Mouse (Mus musculus): ENCODE results near the gene Spire2.

Spire2 gene

DNA sequence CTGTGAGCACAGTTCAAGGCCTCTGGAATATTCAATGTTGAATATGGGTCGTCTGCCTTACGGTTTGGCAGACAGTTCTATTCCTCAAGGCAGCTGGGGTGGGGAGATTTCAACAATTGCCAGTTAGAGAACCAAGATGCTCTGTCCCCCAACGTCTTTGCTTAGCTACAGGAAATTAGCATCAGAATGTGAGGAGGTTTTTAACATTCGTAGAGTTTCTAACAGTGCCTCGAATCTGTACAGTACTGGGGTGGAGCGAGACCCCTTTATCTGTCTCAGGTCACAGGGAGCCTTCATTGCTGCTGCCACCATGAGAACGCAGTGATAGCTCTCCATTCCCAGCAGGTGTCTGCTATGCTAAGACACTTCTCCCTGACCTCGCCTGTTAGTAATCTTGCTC lies 43.6 kb downstream of the Spire2 start:
- in situ Hi-C loops (cut with MboI; ENCODE audit: low sequenced_read_pairs): no loop called here

DNA sequence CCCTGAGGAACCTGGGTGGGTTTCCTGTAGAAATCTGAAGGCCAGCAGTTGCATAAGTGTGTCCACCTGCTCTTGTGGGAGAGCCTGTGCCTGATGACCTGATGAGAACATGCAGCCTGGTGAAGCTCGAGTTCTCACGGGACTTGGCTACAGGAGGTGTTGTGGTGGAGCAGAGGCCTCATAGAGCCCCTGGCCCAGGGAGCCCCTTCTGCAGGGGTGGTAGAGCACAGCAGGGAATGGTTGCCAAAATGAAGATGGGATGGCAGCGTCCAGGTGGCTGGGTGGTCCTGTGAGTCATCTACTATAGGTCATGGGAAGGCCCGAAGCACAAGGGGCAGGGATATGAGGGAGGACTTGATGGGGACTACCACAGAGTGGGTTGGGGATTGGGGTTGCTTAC lies 49.2 kb downstream of the Spire2 start:
- in situ Hi-C loops (cut with MboI; ENCODE audit: low sequenced_read_pairs): no loop called here

DNA sequence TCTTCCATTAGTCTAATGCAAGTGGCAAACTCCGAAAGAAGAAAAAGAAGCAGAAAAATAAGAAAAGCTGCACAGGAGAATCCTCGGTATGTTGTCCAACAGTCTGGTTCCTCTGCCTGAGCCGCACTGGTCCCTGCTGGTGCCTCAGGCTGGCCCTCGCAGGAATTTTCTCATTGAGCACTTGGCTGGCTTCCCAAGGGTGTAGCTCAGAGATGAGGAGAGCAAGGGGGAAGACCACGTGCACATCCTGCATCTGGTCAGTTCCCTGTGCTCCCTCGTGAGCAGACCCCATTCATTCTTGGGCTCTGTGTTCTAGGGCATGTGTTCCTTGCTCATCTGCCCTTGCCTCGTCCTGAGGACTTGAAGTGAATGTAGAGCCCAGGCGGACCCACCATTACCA lies 50.0 kb downstream of the Spire2 start:
- in situ Hi-C loops (cut with MboI; ENCODE audit: low sequenced_read_pairs): no loop called here

DNA sequence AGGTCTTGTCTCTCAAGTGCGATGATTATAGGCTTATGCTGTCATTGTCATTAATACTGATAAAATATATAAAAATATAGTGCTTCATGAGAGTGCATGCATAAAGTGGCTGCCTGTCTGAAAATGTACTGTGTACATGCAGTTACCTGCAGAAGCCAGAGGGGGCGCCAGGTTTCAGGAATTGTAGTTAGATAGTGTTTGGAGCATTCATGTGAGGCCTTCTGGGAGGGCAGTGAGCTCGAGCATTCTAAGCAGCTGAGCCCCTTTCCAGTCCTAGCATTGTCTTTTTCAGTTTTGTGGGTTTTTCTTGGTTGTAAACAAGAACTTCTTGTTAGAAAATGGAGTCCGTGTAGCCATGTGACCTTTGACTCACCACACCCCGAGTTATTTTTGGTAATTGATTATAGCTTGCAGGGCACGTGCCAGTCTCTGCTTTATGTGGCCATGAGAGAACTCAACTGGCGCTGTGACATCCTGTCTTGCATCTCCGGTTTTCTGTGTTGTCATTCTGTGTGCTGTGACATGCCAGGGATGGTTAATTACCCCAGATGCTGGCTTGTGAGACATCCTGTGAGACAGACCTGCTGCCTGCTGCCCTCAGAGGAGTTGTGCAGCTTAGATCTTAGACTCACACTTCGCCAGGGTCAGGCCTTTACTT lies 52.5 kb downstream of the Spire2 start:
- in situ Hi-C loops (cut with MboI; ENCODE audit: low sequenced_read_pairs): no loop called here

DNA sequence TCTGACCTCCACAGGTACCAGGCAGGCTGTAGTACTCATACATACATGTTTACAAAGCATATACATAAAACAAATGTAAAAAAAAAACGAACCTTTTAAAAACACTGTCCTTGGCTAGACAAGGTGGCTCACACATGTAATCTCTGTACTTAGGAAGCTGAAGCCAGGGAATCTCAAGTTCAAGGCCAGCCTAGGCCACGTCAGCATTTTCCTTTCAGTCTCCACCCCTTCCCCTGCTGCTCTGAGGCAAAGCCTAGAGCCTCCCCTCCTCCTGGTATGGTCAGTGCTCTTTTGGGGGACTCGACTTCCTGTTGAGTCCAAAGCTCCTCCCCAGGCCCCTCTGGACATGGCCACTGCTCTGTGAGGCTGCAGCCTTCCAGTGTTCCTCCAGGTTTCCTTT lies 54.5 kb downstream of the Spire2 start:
- in situ Hi-C loops (cut with MboI; ENCODE audit: low sequenced_read_pairs): no loop called here

DNA sequence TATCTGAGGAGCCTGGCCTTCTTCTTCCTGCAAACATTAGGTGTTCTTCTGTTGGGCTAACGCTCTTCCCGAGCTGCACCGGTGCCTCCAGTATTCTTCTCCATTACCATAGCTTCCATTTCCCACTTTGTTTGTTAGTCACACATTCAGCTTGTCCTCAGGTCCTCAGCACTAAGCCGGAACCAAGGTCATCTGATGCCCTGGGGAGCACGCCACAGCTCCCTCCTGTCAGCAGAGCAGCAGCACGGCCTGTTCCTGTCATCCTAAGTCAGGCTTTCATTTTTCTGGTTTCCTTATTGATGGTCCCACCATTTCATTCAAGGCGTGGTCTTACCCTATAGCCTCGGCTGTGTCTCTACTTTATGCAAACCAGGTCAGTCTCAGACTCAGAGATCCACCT lies 55.3 kb downstream of the Spire2 start:
- in situ Hi-C loops (cut with MboI; ENCODE audit: low sequenced_read_pairs): no loop called here

DNA sequence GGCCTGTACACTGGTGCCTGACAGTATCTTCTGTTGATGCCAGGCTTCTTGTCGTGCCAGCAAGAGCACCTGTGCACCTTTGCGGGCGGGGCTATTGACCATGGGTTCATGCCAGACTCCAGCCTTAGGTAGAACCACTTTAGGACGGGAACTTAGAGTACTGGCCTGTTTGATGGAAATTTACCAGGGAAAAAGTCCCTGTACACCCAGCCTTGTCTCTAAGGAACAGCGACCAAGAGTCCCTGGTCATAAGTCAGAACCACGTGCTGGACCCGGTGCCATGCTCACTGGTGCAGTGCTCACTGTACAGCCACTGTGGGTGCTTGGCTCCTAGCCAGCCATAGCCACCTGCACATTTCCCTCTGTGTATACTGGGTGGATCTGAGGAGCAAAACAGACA lies 56.5 kb downstream of the Spire2 start:
- in situ Hi-C loops (cut with MboI; ENCODE audit: low sequenced_read_pairs): no loop called here

DNA sequence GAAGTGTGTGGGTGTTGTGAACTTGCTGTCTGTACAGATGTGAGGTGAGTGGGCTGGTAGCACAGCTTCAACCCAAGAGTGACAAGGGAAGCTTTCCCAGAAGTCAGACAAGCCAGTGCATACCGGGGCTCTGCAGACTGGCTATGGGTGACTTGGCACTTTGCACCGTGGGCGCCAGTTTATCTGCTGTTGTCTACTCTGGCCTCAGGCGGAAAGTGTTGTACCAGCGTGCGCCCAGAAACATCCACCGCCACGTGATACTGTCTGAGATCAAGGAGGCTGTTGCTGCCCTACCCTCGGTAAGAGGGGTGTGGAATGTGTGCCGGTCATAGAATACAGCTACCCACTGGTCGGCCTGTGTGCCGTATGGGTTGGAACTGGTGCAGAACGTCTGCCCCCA lies 65.8 kb downstream of the Spire2 start:
- in situ Hi-C loops (cut with MboI; ENCODE audit: low sequenced_read_pairs): no loop called here

DNA sequence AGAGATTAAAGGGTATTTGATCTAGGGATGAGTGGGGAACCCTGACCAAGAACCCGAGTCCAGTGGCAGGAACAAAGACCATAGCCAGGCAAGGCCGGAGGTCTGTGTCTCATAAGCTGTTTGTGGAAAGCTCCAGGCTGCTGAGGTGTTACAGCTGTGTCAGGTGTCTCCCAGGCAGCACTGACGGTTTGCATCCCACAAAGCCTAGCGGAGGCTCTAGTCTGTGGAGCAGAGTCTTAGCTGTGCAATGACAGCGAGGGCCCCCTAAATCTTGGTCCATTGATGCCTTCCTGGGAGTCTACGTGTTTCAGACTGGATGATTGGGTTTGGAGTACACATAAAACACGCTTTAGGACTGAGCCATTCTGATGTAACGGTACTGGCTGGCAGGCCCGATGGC lies 69.4 kb downstream of the Spire2 start:
- in situ Hi-C loops (cut with MboI; ENCODE audit: low sequenced_read_pairs): no loop called here

DNA sequence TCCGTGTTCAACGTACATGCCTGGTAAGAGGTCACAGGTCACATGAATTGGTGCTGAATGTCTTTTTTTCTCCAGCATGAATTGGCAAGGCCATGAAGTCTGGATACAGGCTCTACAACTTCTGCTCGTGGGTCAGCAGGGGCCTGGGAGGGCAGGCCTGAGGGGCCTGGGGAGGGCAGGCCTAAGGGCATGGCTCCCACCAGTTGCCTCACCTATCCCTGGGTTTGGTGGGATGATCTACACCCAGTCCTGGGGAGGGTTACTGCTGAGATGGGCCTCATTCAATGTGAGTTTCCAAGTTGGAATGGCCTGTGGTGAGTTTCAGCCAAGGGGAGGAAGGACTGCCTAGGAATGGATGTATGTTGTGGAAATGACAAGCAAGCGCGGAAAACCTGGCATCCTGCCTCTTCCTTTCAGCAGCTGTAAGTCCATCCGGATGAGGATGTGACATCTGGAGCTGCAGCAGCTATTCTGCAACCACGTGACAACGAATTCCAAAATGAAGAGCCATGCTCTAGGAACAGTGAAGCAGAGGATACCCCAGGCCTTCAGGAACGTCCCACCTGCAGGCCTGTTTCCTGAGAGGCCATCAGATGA lies 70.3 kb downstream of the Spire2 start:
- in situ Hi-C loops (cut with MboI; ENCODE audit: low sequenced_read_pairs): no loop called here

DNA sequence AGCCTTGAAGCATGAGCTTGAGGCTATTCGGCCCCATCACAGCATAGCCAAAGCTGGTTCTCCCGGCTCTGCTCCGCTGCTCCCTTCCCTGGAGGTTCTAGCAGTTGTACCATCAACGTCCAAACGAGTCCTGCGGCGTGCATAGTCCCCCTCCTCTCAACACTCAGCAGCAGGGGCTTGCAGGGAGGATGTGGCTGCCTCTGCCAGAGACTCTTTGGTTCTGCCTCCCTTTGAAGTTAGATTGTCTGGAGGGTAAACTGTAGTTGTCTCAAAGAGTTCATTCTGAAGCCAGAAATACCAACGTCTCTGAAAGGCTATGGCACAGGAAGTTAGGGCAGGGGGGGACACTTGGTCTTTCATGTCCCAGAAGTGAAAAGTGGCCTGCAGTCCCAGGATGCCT lies 72.0 kb downstream of the Spire2 start:
- in situ Hi-C loops (cut with MboI; ENCODE audit: low sequenced_read_pairs): no loop called here

DNA sequence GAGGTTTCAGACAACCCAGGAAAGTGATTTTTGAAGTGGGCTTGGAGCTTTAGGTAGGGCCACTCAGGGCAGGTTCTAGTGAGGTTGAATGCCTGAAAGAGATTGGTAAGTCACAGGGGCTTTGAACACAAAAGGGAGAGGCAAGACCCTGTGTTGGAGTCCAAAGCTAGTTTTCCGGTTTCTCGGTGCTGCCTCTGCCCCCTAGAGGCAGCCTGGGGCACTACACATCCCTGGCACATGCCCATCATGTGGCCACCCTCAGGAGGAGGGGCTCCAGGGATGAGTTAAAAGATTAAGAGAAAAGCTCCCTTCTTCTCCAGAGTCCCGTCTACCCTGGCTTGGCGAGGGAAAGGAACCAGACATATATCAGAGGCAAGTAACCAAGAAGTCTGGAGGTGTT lies 74.3 kb downstream of the Spire2 start, which contains the start of gene Mc1r:
Gene Mc1r, plus strand, starts transcription at position 322 of the 400 bp plus-strand sequence.
- in situ Hi-C loops (cut with MboI; ENCODE audit: low sequenced_read_pairs): no loop called here

DNA sequence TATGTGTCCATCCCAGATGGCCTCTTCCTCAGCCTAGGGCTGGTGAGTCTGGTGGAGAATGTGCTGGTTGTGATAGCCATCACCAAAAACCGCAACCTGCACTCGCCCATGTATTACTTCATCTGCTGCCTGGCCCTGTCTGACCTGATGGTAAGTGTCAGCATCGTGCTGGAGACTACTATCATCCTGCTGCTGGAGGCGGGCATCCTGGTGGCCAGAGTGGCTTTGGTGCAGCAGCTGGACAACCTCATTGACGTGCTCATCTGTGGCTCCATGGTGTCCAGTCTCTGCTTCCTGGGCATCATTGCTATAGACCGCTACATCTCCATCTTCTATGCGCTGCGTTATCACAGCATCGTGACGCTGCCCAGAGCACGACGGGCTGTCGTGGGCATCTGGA lies 75.1 kb downstream of the Spire2 start:
- in situ Hi-C loops (cut with MboI; ENCODE audit: low sequenced_read_pairs): no loop called here

DNA sequence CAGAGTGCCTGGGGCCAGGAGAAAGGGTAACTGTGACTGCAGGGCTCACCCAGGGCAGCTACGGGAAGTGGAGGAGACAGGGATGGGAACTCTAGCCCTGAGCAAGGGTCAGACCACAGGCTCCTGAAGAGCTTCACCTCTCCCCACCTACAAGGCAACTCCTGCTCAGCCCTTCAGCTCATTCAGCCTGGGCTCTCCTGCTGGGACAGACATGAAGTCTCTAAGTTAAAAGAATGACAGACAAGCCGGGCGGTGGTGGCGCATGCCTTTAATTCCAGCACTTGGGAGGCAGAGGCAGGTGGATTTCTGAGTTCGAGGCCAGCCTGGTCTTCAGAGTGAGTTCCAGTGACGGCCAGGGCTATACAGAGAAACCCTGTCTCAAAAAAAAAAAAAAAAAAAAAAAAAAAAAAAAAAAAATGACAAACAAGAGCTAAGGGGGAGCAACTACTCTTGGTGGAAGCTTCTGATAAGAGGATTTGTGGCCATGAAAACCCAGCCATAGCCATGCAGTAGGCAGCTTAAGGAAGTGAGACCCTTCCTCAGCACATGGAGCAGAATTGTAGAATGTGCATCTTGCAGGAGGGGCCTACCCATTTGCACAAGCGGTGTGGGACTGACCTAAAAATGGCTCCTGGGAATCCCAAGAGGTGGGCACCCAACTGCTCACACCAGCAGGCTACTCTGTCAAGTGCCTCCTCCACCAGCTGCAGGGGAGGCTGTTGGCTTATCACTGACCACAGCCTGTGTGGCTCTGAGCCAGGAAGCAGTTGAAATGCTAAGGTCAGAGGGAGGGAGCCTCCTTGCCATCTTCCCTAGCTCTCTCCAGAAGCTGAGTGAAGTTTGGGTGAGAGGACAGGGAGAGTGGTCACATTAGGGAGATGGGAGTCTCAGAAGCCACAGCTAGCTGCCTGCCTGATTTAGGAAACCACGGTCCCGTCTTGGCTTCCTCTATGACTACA lies 76.4 kb downstream of the Spire2 start:
- in situ Hi-C loops (cut with MboI; ENCODE audit: low sequenced_read_pairs): no loop called here

DNA sequence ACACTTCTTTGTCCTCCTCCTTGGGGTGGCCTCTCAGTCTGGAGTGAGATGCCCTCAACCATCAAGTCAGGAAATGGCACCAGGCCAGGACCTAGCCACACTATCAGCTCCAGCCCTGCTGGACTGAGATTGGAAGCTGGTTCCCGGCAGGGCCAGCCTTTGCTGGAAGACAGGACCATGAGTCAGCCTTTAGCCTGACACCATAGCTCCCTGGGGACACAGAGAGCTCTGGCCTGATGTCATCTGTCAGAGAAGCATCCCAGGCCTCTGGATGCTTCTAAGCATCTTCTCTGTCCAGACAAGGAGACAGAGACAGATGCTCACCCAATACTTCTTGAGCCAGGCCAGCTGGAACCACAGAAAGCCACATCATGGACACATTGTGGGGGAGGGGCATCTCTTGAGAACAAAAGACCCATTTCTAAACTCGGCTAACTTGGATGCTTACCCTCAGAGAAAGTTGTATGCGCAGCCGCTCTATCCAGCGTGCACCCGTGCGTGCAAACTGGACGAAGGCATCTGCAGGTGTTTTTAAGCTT lies 77.6 kb downstream of the Spire2 start:
- in situ Hi-C loops (cut with MboI; ENCODE audit: low sequenced_read_pairs): no loop called here

DNA sequence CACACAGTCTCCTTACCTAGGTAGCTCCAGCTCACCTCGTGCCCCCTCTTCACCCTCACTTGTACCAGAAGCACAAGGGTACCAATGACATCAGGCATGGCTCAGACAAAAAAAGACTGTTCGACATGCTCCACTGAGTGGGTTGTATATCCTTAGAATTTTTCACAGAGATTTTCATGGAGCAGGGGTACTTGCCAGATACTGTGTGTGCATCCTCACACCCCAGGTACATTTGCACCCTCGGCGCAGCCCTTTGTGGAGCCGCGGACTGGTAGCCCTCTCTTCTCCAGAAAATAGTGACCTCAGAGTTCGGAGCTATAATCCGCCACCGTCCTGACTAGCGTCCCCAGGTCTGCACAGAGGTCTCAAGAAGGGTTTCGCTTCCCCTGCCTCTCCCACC lies 78.3 kb downstream of the Spire2 start:
- in situ Hi-C loops (cut with MboI; ENCODE audit: low sequenced_read_pairs): no loop called here

DNA sequence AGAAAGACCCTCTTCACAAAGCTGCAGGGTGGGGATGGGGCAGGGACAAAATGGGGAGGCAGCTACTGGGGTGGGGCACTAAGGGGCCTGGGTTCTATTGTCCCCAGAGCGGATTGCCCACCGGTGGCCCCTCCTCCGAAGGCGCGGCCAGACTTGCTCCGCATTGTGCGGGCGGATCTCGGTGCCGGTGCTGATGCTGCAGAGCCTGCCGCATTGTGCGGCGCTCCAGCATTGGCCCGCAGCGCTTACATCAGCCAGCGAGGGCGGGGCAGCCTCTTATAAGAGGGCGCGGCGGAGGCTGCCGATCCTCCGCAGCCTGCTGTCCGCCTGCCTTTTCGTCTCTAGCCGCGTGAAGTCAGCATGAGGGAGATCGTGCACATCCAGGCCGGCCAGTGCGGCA lies 78.7 kb downstream of the Spire2 start, which contains the start of gene Tubb3:
Gene Tubb3, plus strand, starts transcription at position 179 of the 400 bp plus-strand sequence.
- in situ Hi-C loops (cut with MboI; ENCODE audit: low sequenced_read_pairs): no loop called here

DNA sequence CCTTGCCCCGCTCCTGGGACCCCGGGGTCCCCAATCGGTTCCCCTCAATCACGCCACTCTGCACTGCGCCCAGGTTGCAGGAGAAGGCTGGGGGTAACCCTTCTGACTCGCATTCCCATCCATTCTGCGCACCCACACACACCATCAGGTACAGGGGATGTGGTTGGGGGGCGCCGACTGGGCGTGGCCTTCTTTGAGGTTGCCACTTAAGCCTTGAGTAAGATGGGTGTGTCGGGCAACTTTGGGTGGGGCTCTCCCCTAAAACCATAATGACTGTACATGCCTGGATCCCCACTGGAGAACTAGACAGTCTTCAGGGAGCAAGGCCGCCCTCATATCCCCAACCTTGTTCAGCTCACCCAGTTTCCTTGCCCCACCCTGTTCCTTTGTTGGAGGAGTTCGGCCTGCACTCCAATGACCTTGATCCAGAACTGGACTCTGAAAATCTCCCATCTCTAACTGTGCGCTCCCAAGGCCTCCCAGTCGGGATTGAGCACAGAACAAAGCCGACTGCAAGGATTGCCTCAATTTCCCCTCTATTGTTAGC lies 79.3 kb downstream of the Spire2 start:
- in situ Hi-C loops (cut with MboI; ENCODE audit: low sequenced_read_pairs): no loop called here

DNA sequence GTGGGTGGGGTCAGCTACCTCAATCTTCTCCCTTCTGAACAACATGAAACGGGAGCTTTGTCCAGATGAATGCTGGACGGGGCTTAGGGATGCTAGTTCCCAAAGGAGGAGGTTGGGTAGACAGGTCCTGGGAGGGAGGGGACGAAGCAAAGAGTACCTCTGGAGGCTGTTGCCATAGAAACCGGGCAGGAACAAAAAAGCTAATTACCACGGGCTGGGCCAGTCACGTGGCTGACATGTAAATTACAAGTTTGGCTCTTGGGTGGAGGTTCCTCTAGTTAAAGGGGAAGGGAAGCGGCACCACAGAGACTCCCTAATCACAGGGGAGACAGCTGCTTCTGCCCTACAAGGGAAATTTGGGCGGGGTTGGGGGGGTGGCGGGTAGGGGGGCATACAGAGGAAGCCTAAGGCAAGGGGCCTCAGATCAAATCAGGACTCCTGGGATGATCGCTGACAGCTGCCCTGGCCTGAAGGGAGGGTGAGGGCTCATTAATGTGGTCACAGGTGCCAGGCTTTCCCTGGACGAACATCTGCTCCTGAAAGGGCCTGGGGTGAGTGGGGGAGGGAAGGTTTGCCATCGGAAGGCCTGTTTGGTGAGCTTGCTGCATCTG lies 80.2 kb downstream of the Spire2 start:
- in situ Hi-C loops (cut with MboI; ENCODE audit: low sequenced_read_pairs): no loop called here

DNA sequence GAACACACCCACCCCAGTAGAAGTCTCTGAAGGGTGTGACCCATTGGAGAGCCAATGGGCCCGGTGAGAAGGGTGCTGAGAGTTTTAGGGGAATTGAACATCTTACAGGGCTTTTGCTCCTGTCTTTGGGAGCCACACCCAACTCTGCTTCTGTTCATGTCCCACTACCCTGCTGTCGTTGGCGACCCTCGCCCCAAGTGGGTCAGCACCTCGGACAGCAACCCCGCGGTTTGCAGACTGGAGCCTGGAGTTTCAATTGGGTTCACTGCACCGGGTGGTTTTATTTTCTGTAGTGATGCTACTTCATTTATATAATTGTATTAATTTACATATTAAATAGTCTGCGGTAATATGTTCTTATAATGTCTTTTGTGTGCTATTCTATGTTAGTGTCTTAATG lies 81.7 kb downstream of the Spire2 start:
- in situ Hi-C loops (cut with MboI; ENCODE audit: low sequenced_read_pairs): no loop called here

Data from CH12F3 (cell line).